Mouse (Mus musculus): ENCODE data around the gene Anxa2.

DNA sequence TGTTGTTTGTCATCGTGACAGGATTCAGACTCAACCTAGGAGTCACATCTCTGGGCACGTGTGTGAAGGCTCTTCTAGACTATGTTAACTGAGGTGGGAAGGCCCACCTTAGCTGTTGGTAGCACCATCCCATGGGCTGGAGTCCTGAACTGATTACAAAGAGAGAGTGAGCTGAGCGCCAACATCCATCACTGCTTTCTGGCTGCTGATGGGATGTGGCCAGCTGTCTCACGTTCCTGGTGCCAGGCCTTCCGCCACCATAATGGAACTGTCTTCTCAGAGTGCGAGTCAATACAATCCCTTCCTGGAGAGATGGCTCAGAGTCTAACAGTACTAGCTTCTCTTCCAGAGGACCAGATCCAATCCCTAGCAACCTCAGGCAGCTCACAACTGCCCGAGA is 62.0 kb downstream of the Anxa2 start:
- no peak for TF ChIP-seq CEBPB (IDR thresholded peaks at IDR 0.05; ENCODE audit: low read depth)
- no peak for TF ChIP-seq CTCF (IDR thresholded peaks at IDR 0.05; ENCODE audit: control insufficient read depth, insufficient read depth, insufficient read length)
- TF ChIP-seq USF1 (IDR thresholded peaks at IDR 0.05; ENCODE audit: low read depth), result no peak
- no peak for TF ChIP-seq MAX (IDR thresholded peaks at IDR 0.05)
